27 mouse cellular contexts compared by ENCODE assay signal in the genomic region with DNA sequence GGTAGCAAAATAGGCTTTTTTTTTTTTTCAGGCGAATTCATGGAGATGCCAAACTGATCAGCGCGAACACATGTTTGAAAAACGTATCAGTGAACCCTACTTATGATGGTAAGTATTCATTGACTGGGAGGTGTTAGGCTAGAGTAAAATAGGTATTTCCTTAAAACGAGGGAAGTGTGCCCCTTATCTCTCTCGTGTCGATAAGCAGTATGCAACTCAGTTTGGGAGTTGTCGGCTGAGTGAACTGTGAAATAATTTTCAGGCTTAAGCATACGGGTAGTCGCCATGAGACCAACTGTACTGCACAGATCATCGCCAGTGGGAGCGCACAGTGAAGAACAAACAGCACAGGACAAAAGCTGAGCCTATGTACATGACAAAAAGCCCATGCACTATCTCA. TPM values are rescaled to one million over a fixed set of nuclear protein-coding genes. Genes with fewer than 3 reads are reported as not detected.
A peak's percentile ranks its signal among the peaks of the same experiment; 100 is the strongest.
DNase-seq lines count a peak whose midpoint lies in the region; ATAC-seq and TF ChIP-seq lines count a peak whose summit lies in the region.
"Had no signal": no experiment of that assay in that cellular context is flagged by ENCODE, and none has a peak within 500 bp of the region (broad histone marks: within the 10 kb centered on the region; RNA-seq: fewer than 3 reads in every experiment).

No protein-coding gene starts in this region.

- no peak for TF ChIP-seq CTCF in MEL (IDR thresholded peaks at IDR 0.05 in 2 of 3, conservative IDR thresholded peaks at IDR 0.05 in 1 of 3; ENCODE audit: control insufficient read depth in 1 of 3, insufficient read depth in 1 of 3, low read depth in 2 of 3, low read length in 3 of 3, poor library complexity in 1 of 3, severe bottlenecking in 1 of 3)

- no peaks in the 10 kb centered on the region for H3K27me3 ChIP-seq in intestine, embryonic 14.5 days (replicated peaks; ENCODE audit: control insufficient read depth, insufficient read depth, low read length)
- no peaks in the 10 kb centered on the region for H3K27me3 ChIP-seq in intestine, embryonic 16.5 days (replicated peaks; ENCODE audit: control insufficient read depth, insufficient read depth, low read length)
- H3K27me3 ChIP-seq in midbrain, embryonic 11.5 days (ENCODE audit: control insufficient read depth, insufficient read depth, low read length): peaks cover 10% of the 10 kb centered on the region
- H3K27me3 ChIP-seq in midbrain, embryonic 16.5 days (ENCODE audit: control insufficient read depth, insufficient read depth, low read depth, low read length): peaks cover 2% of the 10 kb centered on the region
- H3K27me3 ChIP-seq in MEL (ENCODE audit: control insufficient read depth in 1 of 2, insufficient read depth in 2 of 2, low read length in 2 of 2): no peaks in the 10 kb centered on the region
- H3K27me3 ChIP-seq: CH12.LX; embryonic facial prominence, embryonic 13.5 days; embryonic facial prominence, embryonic 15.5 days; forebrain, embryonic 12.5 days had no signal

- TF ChIP-seq POLR2A in MEL (IDR thresholded peaks at IDR 0.05; ENCODE audit: control insufficient read depth in 1 of 2, insufficient read depth in 1 of 2, low read depth in 1 of 2, low read length in 2 of 2, poor library complexity in 1 of 2): no peak

- no peak overlapping the region for H3K4me3 ChIP-seq in intestine, embryonic 14.5 days (ENCODE audit: low read depth, low read length)
- no peak overlapping the region for H3K4me3 ChIP-seq in intestine, embryonic 16.5 days (ENCODE audit: low read length)
- H3K4me3 ChIP-seq in midbrain, embryonic 11.5 days (ENCODE audit: low read depth, low read length): no peak overlapping the region
- H3K4me3 ChIP-seq in midbrain, embryonic 16.5 days (ENCODE audit: low read depth, low read length): no peak overlapping the region
- H3K4me3 ChIP-seq in MEL (ENCODE audit: control insufficient read depth in 1 of 2, insufficient read depth in 1 of 2, low read depth in 2 of 2, low read length in 2 of 2): no peak overlapping the region
- H3K4me3 ChIP-seq: embryonic facial prominence, embryonic 13.5 days; embryonic facial prominence, embryonic 15.5 days; erythroblast, embryonic 14.5 days; forebrain, embryonic 10.5 days; forebrain, embryonic 12.5 days had no signal

- no peak overlapping the region for H3K9ac ChIP-seq in intestine, embryonic 14.5 days (ENCODE audit: low read length)
- H3K9ac ChIP-seq in intestine, embryonic 16.5 days (ENCODE audit: low read depth, low read length): no peak overlapping the region
- H3K9ac ChIP-seq in midbrain, embryonic 11.5 days (ENCODE audit: low read length): no peak overlapping the region
- H3K9ac ChIP-seq in midbrain, embryonic 16.5 days (ENCODE audit: low read depth, low read length): no peak overlapping the region
- H3K9ac ChIP-seq in MEL (ENCODE audit: control insufficient read depth, low read depth, low read length, poor library complexity, severe bottlenecking): no peak overlapping the region
- H3K9ac ChIP-seq: embryonic facial prominence, embryonic 13.5 days; embryonic facial prominence, embryonic 15.5 days; forebrain, embryonic 12.5 days had no signal

- no peaks in the 10 kb centered on the region for H3K79me2 ChIP-seq in MEL (ENCODE audit: control insufficient read depth, insufficient read depth, low read length, poor library complexity)

- no peaks in the 10 kb centered on the region for H3K36me3 ChIP-seq in intestine, embryonic 14.5 days (ENCODE audit: control insufficient read depth, insufficient read depth, low read length)
- peaks cover 2% of the 10 kb centered on the region; the same call in 1 of the 2 replicates for H3K36me3 ChIP-seq in intestine, embryonic 16.5 days (ENCODE audit: control insufficient read depth, insufficient read depth, low read length)
- peaks cover 3% of the 10 kb centered on the region; the same call in 1 of the 2 replicates for H3K36me3 ChIP-seq in midbrain, embryonic 11.5 days (ENCODE audit: control insufficient read depth, insufficient read depth, low read length)
- peaks cover 14% of the 10 kb centered on the region for H3K36me3 ChIP-seq in midbrain, embryonic 16.5 days (ENCODE audit: control insufficient read depth, insufficient read depth, low read length)
- peaks cover 4 to 10% of the 10 kb centered on the region in 2 experiments; a peak in 3 of 4 replicates for H3K36me3 ChIP-seq in MEL (ENCODE audit: control insufficient read depth in 1 of 2, insufficient read depth in 2 of 2, low read length in 2 of 2)
- H3K36me3 ChIP-seq: embryonic facial prominence, embryonic 13.5 days; embryonic facial prominence, embryonic 15.5 days had no signal

- no peak for TF ChIP-seq RAD21 in MEL (IDR thresholded peaks at IDR 0.05; ENCODE audit: low read depth, low read length)

- peak; percentile 16 for DNase-seq in intestine, embryonic 14.5 days (ENCODE audit: low spot score)
- no peak for DNase-seq in midbrain, embryonic 11.5 days (ENCODE audit: low spot score, missing footprints)
- peak; percentile 46 for DNase-seq in MEL (ENCODE audit: low read depth, low spot score)
- DNase-seq: adrenal gland, adult 2 months; adrenal gland, postnatal 10 days; adrenal gland, postnatal 25 days; B cell, adult 2 months; cerebellum, adult 11 months; cerebellum, adult 18-20 months; cerebellum, adult 8-10 months; cerebellum, adult 9-11 months; cerebellum, postnatal 14 days; cerebellum, postnatal 36 days; embryo, embryonic 11 days had no signal

- H3K4me2 ChIP-seq in intestine, embryonic 14.5 days (ENCODE audit: low read length): no peak overlapping the region
- H3K4me2 ChIP-seq in intestine, embryonic 16.5 days (ENCODE audit: low read depth, low read length): no peak overlapping the region
- no peak overlapping the region for H3K4me2 ChIP-seq in midbrain, embryonic 11.5 days
- no peak overlapping the region for H3K4me2 ChIP-seq in midbrain, embryonic 16.5 days (ENCODE audit: low read length)
- H3K4me2 ChIP-seq: embryonic facial prominence, embryonic 13.5 days; embryonic facial prominence, embryonic 15.5 days; forebrain, embryonic 12.5 days had no signal

- H3K4me1 ChIP-seq in intestine, embryonic 14.5 days (replicated peaks; ENCODE audit: control insufficient read depth, insufficient read depth, low read length): no peaks in the 10 kb centered on the region
- no peaks in the 10 kb centered on the region for H3K4me1 ChIP-seq in intestine, embryonic 16.5 days (ENCODE audit: control insufficient read depth, insufficient read depth, low read length)
- H3K4me1 ChIP-seq in midbrain, embryonic 11.5 days (ENCODE audit: control insufficient read depth, insufficient read depth, low read length): no peaks in the 10 kb centered on the region
- no peaks in the 10 kb centered on the region for H3K4me1 ChIP-seq in midbrain, embryonic 16.5 days (ENCODE audit: control insufficient read depth, insufficient read depth, low read length)
- no peaks in the 10 kb centered on the region; a peak in 1 of 4 replicates for H3K4me1 ChIP-seq in MEL (ENCODE audit: control insufficient read depth in 1 of 2, insufficient read depth in 2 of 2, low read length in 2 of 2)
- H3K4me1 ChIP-seq: embryonic facial prominence, embryonic 13.5 days; embryonic facial prominence, embryonic 15.5 days; forebrain, embryonic 12.5 days had no signal

- H3K9me3 ChIP-seq in intestine, embryonic 14.5 days (ENCODE audit: control insufficient read depth, low read length): no peaks in the 10 kb centered on the region
- no peaks in the 10 kb centered on the region for H3K9me3 ChIP-seq in intestine, embryonic 16.5 days (ENCODE audit: control insufficient read depth, low read length)
- no peaks in the 10 kb centered on the region for H3K9me3 ChIP-seq in midbrain, embryonic 11.5 days (ENCODE audit: control insufficient read depth, low read length)
- H3K9me3 ChIP-seq in midbrain, embryonic 16.5 days (replicated peaks; ENCODE audit: control insufficient read depth, low read length, poor library complexity, severe bottlenecking): no peaks in the 10 kb centered on the region
- no peaks in the 10 kb centered on the region for H3K9me3 ChIP-seq in MEL (replicated peaks; ENCODE audit: insufficient read depth, low read length)
- H3K9me3 ChIP-seq: embryonic facial prominence, embryonic 13.5 days; embryonic facial prominence, embryonic 15.5 days; forebrain, embryonic 10.5 days; forebrain, embryonic 12.5 days; G1E had no signal

- no peak overlapping the region for H3K27ac ChIP-seq in intestine, embryonic 14.5 days (ENCODE audit: low read depth)
- H3K27ac ChIP-seq in intestine, embryonic 16.5 days (ENCODE audit: low read length): no peak overlapping the region
- no peak overlapping the region for H3K27ac ChIP-seq in midbrain, embryonic 11.5 days (ENCODE audit: low read depth, low read length)
- H3K27ac ChIP-seq in midbrain, embryonic 16.5 days (ENCODE audit: low read length): no peak overlapping the region
- H3K27ac ChIP-seq in MEL (ENCODE audit: control insufficient read depth, low read depth, low read length): no peak overlapping the region
- H3K27ac ChIP-seq: embryonic facial prominence, embryonic 13.5 days; embryonic facial prominence, embryonic 15.5 days; forebrain, embryonic 10.5 days; forebrain, embryonic 12.5 days had no signal

- no peak for ATAC-seq in intestine, embryonic 14.5 days (replicated peaks; ENCODE audit: low FRiP score, low TSS enrichment, low read depth)
- ATAC-seq in intestine, embryonic 16.5 days: no peak
- peak; percentile 47; the same call in 1 of the 2 replicates for ATAC-seq in midbrain, embryonic 11.5 days (ENCODE audit: low FRiP score)
- no peak for ATAC-seq in midbrain, embryonic 16.5 days
- ATAC-seq: CD4-positive, CD25-positive, alpha-beta regulatory T cell, adult 4 months; forebrain, embryonic 14.5 days; forebrain, embryonic 16.5 days had no signal

- 88% methylated on average over 12 of the region's 12 CpGs for WGBS in intestine, embryonic 14.5 days
- whole genome bisulfite sequencing in intestine, embryonic 16.5 days: 85% methylated on average over 12 of the region's 12 CpGs
- WGBS in midbrain, embryonic 11.5 days: 81% methylated on average over 12 of the region's 12 CpGs
- WGBS in midbrain, embryonic 16.5 days: 73% methylated on average over 12 of the region's 12 CpGs

- peak; percentile 49 to 56; a peak in 3 of 4 replicates for TF ChIP-seq EP300 in MEL (IDR thresholded peaks at IDR 0.05; ENCODE audit: low read depth in 1 of 2, low read length in 2 of 2)

TF ChIP-seq in MEL, 35 proteins besides CTCF, POLR2A, EP300 and RAD21:
- TF ChIP-seq GATA1 (IDR thresholded peaks at IDR 0.05; ENCODE audit: low read depth, low read length) (peak; percentile 84), SIN3A (IDR thresholded peaks at IDR 0.05; ENCODE audit: low read length) (no peak)

RNA-seq across cellular contexts. Expression of a gene that starts 13.5 kb away (rescaled TPM):
- polyA plus RNA-seq in intestine, embryonic 14.5 days (2014; fragmentation: Nextera tagmentation; extraction: Ambion mirVana): 15.2 and 17.1 TPM in 2 replicates
- polyA plus RNA-seq in intestine, embryonic 16.5 days (2015; fragmentation: Nextera tagmentation; extraction: Ambion mirVana): 14.2 and 15.1 TPM in 2 replicates
- polyA plus RNA-seq in midbrain, embryonic 11.5 days (2014; fragmentation: Nextera tagmentation; extraction: Ambion mirVana): 22.5 and 23.1 TPM in 2 replicates
- polyA plus RNA-seq in midbrain, embryonic 16.5 days (2015; fragmentation: Nextera tagmentation; extraction: Ambion mirVana): 16.3 and 19.5 TPM in 2 replicates
- not detected in 2 replicates for total RNA-seq in MEL (2012; rRNA removed)
- polyA plus RNA-seq in MEL (2012; ENCODE audit: insufficient read depth in 1 of 2, insufficient read length in 2 of 2, low read depth in 1 of 2, low replicate concordance in 2 of 2, missing spikeins in 1 of 2): under 1 TPM in 1 of 2 experiments, not detected in 1; 0.06 TPM
- total RNA-seq: CH12.LX; common myeloid progenitor, adult 5-6 weeks had no signal
- polyA plus RNA-seq: erythroblast, embryonic 14.5 days; G1E had no signal

Comparison
In these comparisons a context has a peak if more than half of its experiments do, and no peak if none do; other contexts are left out.
1. RNA of a gene that starts 13.5 kb away (polyA plus RNA-seq): 22.5 to 23.1 TPM in midbrain, embryonic 11.5 days, 16.3 to 19.5 TPM in midbrain, embryonic 16.5 days, 15.2 to 17.1 TPM in intestine, embryonic 14.5 days and 14.2 to 15.1 TPM in intestine, embryonic 16.5 days; 0.06 TPM in MEL; every median in the first group is over 10 times any median in the second.